Mouse (Mus musculus) subcutaneous adipose tissue, adult 2 months (tissue): ENCODE data around the gene Gstcd. TPM values are rescaled to one million over a fixed set of nuclear protein-coding genes. Genes with fewer than 3 reads are reported as not detected.

Source experiments
- polyA plus RNA-seq: library from polyadenylated mRNA; depleted of rRNA; stranded (reverse); fragments of >200 nt; gene quantifications from 2 replicates; pipeline ENCODE4 v1.2.3, GENCODE M21; 2012; ENCODE audit warnings: low replicate concordance; rRNA removed

Gene Gstcd
- 2.2 and 5.6 TPM in 2 replicates for polyA plus RNA-seq

DNA sequence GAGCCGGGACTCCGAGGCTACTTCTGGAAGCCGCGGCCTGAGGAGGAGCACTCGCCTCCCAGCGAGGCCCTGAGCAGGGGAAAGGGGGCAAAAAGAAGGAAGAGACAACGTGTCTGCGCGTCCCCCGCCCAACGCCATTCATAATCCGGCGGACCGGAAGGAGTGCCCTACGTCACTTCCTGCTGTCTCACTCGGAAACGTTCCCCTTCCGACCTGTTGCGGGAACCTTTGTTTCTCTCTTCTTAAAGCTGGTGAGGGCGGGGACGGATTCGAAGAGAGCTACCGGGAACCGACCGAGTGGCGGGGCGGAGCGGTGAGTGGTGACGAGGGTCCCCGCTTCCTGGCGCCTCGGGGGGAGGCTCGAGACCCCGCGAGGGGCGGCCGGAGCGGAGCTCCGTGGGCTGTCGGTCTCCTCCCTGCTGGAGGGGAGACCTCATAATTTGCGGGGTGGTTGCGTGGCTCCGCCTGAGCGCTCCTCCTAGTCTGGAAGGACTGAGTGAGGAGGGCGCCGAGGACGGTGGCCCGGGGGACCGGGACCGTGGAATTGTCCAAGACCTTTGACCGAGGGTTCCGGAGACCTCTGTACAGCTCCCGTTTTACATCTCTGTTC lies at the start of gene Gstcd, which contains the start of gene Ints12:
TSS of gene Gstcd (minus strand) at position 370 of the 610 bp plus-strand sequence.
TSS of gene Ints12 (plus strand) at position 177 of the 610 bp plus-strand sequence.

GRCm38 (mm10) chr3:132949791-132950528 lies 141.9 kb downstream of the Gstcd start, which contains the start of gene Npnt:
Gene Npnt (minus strand): TSS chr3:132950291.

Other genes with a start within 250 kb of the Gstcd start
- gene Npnt, start 141.7 kb downstream of the Gstcd start, polyA plus RNA-seq = 3.7 and 59.1 TPM in 2 replicates
- gene Ints12, start 193 bp downstream of the Gstcd start, polyA plus RNA-seq = 7.4 and 9.7 TPM in 2 replicates
- 0.71 TPM in 1 of 2 replicates, not detected in the other for gene Arhgef38, start 142.9 kb upstream of the Gstcd start, polyA plus RNA-seq
- gene Ppa2, start 218.1 kb upstream of the Gstcd start, polyA plus RNA-seq = 26.6 and 38.1 TPM in 2 replicates